Mouse (Mus musculus) midbrain, embryonic 15.5 days (tissue): Measurements from ENCODE around the gene Lgi1. TPM values are rescaled to one million over a fixed set of nuclear protein-coding genes. Genes with fewer than 3 reads are reported as not detected.
A peak's percentile ranks its signal among the peaks of the same experiment; 100 is the strongest.

Experiments used
- ATAC-seq: fragments of 200-750 bp; cut with Nextera tagmentation; replicated peaks from 2 replicates; pipeline ENCODE4 v1.8.0; 2017; ENCODE audit warnings: moderate TSS enrichment
- H3K27ac ChIP-seq: fragments of 300-500 bp; sonication (generic); 2 replicates; pipeline ENCODE4 v1.5.1; 2015; ENCODE audit warnings: mild to moderate bottlenecking, inconsistent platforms
- H3K27me3 ChIP-seq: fragments of 300-500 bp; sonication (generic); replicated peaks from 2 replicates; pipeline ENCODE4 v1.6.1; 2015; ENCODE audit warnings: inconsistent platforms
- H3K36me3 ChIP-seq: fragments of 300-500 bp; sonication (generic); replicated peaks from 2 replicates; pipeline ENCODE4 v1.6.1; 2015; ENCODE audit warnings: inconsistent platforms
- H3K4me1 ChIP-seq: fragments of 300-500 bp; sonication (generic); 2 replicates; pipeline ENCODE4 v1.6.1; 2015; ENCODE audit warnings: inconsistent platforms
- H3K4me2 ChIP-seq: fragments of 300-500 bp; sonication (generic); 2 replicates; pipeline ENCODE4 v1.6.1; 2015; ENCODE audit warnings: inconsistent platforms, mild to moderate bottlenecking, moderate library complexity
- H3K4me3 ChIP-seq: fragments of 300-500 bp; sonication (generic); 2 replicates; pipeline ENCODE4 v1.5.1; 2015; ENCODE audit warnings: mild to moderate bottlenecking, inconsistent platforms
- H3K9ac ChIP-seq: fragments of 300-500 bp; sonication (generic); 2 replicates; pipeline ENCODE4 v1.6.1; 2015; ENCODE audit warnings: mild to moderate bottlenecking, inconsistent platforms
- H3K9me3 ChIP-seq: fragments of 300-500 bp; sonication (generic); 2 replicates; pipeline ENCODE4 v1.6.1; 2016; ENCODE audit warnings: inconsistent platforms
- WGBS: fragments of 180-500 bp; shearing (Covaris S2); methylation state at CpG from one replicate; pipeline ENCODE4 v1.1.7; 2015; ENCODE audit warnings: mixed read lengths; 5-methylcytosine and 5-hydroxymethylcytosine counted together
- polyA plus RNA-seq: library from polyadenylated mRNA; unstranded; fragments of >200 nt; fragmentation: Nextera tagmentation; extraction: Ambion mirVana; gene quantifications from 2 replicates; pipeline ENCODE4 v1.2.1, GENCODE M21; 2015

Gene Lgi1
- polyA plus RNA-seq: 14.7 and 20.7 TPM in 2 replicates

DNA sequence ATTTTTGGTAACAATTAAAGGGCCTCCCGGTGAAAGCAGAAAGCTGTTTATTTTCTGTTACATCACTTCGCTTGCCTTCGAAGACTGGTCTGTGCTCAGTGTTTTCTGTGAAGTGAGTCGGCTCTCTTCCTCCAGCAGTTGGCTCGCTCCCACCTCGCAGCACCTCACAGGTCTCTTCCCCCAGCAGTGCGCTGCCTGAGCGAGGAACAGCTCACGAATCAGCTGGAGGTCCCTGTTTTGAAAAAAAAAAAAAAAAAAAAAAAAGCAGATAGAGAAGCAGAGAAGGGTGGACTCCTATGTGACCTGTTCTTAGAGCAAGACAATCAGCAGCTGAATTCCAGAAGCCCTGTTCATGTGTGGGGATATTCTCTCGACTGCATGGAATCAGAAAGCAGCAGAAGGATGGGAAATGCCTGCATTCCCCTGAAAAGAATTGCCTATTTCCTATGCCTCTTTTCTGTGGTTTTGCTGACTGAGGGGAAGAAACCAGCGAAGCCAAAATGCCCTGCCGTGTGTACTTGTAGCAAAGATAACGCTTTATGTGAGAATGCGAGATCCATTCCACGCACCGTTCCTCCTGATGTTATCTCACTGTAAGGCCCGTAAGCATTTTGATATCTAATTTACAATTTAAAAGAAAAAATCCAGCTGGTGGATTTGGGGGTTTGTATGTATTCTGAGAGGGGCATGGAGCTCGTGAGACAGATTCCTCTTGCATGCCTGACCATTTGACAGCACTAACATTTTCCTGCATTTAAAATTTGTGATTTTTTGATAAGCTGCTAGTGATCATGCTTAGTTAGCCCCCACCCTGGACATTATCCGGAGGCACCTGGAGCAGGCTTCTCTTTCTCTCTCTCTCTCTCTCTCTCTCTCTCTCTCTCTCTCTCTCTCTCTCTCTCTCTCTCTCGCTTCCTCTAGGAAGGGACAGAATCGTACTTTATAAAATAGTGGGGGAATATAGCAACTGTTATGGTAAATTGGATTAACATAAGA is at the start of gene Lgi1:
Gene Lgi1, plus strand, starts transcription at position 32 of the 996 bp plus-strand sequence.
- H3K9me3 ChIP-seq: no peaks in the 10 kb centered on the region

DNA sequence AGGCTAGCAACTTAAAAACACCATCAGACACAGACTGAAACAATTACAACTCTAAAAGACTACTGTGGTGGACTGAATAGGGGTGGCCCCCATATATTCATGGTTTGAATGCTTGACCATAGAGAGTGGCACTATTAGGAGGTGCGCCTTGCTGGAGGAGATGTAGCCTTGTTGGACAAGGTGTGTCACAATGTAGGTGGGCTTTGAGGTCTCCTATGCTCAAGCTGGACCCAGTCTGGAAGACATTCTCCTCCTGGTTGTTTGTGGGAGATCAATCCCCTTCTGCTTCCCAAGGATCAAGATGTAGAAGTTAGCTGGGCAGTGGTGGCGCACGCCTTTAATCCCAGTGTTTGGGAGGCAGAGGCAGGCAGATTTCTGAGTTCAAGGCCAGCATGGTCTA is 46.6 kb upstream of the Lgi1 start:
- no peak overlapping the region for H3K4me2 ChIP-seq
- 100% methylated on average over 3 of the region's 3 CpGs for WGBS
- no peak for ATAC-seq

More for the DNA sequence above, at the start of gene Lgi1:
- Histone ChIP-seq H3K4me2 (peak within 1 kb of the TSS; percentile 56), H3K9ac (peak within 1 kb of the TSS; percentile 37), H3K27me3 (no peaks in the 10 kb centered on the region), H3K4me3 (peak within 1 kb of the TSS; percentile 32), H3K27ac (peak within 1 kb of the TSS; percentile 81), H3K36me3 (no peaks in the 10 kb centered on the region), H3K4me1 (peaks cover 8% of the 10 kb centered on the region)
- ATAC-seq: peak; percentile 88
- WGBS: 5% methylated on average over 21 of the region's 21 CpGs

DNA sequence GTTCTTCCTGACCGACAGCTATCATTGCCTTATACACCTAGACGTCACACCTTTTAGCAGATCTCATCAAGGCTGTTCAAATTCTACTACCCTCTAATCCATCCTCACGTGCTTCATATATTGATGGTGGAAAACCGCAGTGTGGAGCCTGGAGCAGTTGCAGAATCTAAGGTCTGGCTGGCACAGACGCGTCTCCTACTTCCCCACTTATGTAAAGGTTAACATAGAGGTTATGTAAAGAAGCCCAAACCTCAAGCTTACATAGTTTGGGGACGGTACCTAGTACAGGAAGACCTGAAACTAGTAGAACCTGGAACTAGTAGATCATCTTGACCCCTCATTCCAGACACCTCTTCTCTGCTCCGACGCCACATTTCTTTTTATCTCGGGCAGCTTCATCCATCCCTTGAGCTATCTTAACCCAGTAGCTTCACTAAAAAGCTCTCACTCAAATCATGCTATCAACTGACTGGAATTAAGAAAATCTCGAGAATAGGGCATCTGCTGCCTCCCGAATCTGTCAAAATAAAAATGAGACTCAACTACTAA is 40.9 kb upstream of the Lgi1 start:
- Histone ChIP-seq H3K9me3 (no peaks in the 10 kb centered on the region), H3K4me2 (peak overlapping the region; percentile 68), H3K4me3 (peak overlapping the region; percentile 60), H3K4me1 (peaks cover 16% of the 10 kb centered on the region), H3K36me3 (no peaks in the 10 kb centered on the region), H3K27me3 (no peaks in the 10 kb centered on the region), H3K27ac (peak overlapping the region; percentile 96), H3K9ac (peak overlapping the region; percentile 65)
- WGBS: 12% methylated on average over 12 of the region's 12 CpGs
- peak; percentile 43 for ATAC-seq

More for the DNA sequence above, 46.6 kb upstream of the Lgi1 start:
- H3K9me3 ChIP-seq: no peaks in the 10 kb centered on the region
- H3K36me3 ChIP-seq: peaks cover 3% of the 10 kb centered on the region; the same call in 1 of the 2 replicates
- no peak overlapping the region for H3K4me3 ChIP-seq
- no peaks in the 10 kb centered on the region for H3K27me3 ChIP-seq
- H3K9ac ChIP-seq: no peak overlapping the region
- no peak overlapping the region for H3K27ac ChIP-seq
- peaks cover 5% of the 10 kb centered on the region for H3K4me1 ChIP-seq

DNA sequence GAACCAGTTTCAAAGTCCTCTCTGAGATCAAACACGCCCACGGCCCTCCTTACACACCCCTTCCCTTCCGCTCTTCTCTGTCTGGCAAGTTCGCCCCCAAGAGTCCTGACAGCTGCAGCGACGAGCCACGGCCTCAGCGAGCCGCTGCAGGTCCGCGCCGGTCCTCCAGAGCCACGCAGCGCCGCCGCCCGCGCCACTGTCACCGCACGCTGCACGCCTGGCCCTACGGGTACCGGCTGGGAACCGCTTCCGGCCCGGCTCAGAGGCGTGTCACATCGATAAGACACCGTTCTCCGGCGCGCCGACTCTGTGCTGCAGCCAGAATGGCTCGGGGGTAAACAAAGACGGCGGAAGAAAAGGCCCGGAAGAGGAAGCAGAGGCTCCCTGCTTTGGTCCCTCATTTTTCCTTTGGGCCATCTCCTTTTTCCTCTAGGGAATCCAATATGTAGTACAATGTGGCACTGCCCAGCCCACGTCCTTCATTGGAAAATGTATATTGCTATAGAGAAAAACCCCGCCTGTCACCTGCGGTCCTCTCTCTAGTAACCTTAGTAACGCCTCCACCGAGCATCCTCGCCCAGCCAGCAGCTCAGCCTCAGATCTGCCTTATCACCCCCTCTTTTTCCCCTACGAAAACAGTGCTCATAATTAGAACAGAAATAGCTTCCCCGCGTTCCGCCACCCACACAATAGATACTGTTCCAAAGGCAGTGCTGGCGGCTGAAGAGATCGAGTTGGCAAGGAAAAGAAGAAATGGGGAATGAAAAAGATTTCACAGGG is 40.2 kb upstream of the Lgi1 start, which contains the start of gene Fra10ac1:
Gene Fra10ac1, minus strand, starts transcription at position 252 of the 780 bp plus-strand sequence.
- no peaks in the 10 kb centered on the region for H3K27me3 ChIP-seq
- H3K4me2 ChIP-seq: peak within 1 kb of the TSS; percentile 68
- peak within 1 kb of the TSS; percentile 60 for H3K4me3 ChIP-seq
- peak within 1 kb of the TSS; percentile 96 for H3K27ac ChIP-seq
- H3K36me3 ChIP-seq: no peaks in the 10 kb centered on the region
- H3K9me3 ChIP-seq: no peaks in the 10 kb centered on the region
- ATAC-seq: peak; percentile 99
- WGBS: under 1% methylated on average over 49 of the region's 49 CpGs
- H3K9ac ChIP-seq: peak within 1 kb of the TSS; percentile 65
- H3K4me1 ChIP-seq: peaks cover 16% of the 10 kb centered on the region

DNA sequence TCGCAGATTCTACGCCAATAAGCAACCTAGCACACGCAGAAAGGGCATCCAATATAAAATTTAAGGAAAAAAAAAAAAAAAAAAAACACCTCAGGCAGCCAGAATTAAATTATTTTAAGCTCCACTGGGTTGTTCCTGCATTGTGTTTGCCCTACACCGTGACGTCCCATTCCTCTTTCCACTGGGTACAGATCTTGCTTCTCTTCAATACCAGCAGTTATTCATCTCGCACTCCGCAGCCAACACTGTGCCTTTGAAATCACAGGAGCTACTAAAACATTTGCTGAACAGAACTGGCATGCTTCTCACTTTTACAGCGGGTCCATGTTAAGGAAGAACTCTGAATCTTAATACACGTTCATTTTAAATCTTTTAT is 39.7 kb upstream of the Lgi1 start:
- Histone ChIP-seq H3K36me3 (no peaks in the 10 kb centered on the region), H3K4me3 (peak overlapping the region; percentile 60), H3K9me3 (no peaks in the 10 kb centered on the region), H3K27ac (peak overlapping the region; percentile 96), H3K9ac (peak overlapping the region; percentile 65), H3K27me3 (no peaks in the 10 kb centered on the region), H3K4me2 (peak overlapping the region; percentile 68), H3K4me1 (peaks cover 16% of the 10 kb centered on the region)
- ATAC-seq: peak; percentile 65
- WGBS: 4% methylated on average over 9 of the region's 9 CpGs

DNA sequence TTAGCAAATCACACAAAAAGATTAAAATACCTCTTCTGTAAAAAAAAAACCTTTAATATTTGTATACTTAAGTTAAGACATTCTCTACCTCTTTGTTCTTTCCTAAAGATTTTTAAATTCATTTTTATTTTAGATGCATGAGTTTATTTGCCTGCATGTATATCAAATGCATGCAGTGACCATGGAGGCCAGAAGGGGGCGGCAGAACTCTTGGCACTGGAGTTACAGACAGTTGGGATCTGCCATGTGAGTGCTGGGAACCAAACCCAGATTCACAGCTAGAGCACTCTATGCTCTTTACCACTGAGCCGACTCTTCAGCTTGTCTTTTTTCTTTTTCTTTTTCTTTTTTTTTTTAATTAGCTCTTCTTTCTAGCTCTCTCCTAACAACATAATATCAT is 35.6 kb upstream of the Lgi1 start:
- no peak for ATAC-seq
- H3K4me1 ChIP-seq: 0 out of 2 replicates have a peak, but pooled peaks cover 4% of the 10 kb centered on the region
- H3K27me3 ChIP-seq: no peaks in the 10 kb centered on the region
- no peak overlapping the region for H3K4me2 ChIP-seq
- no peaks in the 10 kb centered on the region for H3K9me3 ChIP-seq
- H3K4me3 ChIP-seq: no peak overlapping the region
- 60% methylated on average over 2 of the region's 2 CpGs for WGBS
- H3K27ac ChIP-seq: no peak overlapping the region
- no peak overlapping the region for H3K9ac ChIP-seq
- no peaks in the 10 kb centered on the region for H3K36me3 ChIP-seq

DNA sequence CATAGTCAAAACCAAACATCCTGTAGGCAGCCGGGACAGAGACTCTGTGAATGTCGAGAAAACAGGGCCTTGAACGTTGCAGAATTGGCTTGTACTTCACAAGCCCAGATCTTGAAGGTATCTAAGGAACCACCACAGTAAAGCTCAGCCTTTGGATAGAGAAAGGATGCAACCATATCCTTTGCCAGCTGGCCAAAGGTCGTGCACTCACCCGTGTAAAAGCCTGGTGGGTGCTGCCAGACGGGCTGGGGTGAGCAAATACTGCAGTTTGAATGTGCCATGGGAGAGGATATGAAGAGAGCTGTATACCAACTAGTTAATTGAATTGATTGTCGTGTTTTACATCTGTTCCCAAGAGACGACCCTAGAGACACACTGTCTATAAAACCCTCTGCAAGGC is 32.2 kb upstream of the Lgi1 start:
- H3K27ac ChIP-seq: no peak overlapping the region
- no peaks in the 10 kb centered on the region for H3K27me3 ChIP-seq
- H3K9ac ChIP-seq: no peak overlapping the region
- WGBS: 29% methylated on average over 8 of the region's 8 CpGs
- H3K9me3 ChIP-seq: no peaks in the 10 kb centered on the region
- no peak overlapping the region for H3K4me2 ChIP-seq
- no peaks in the 10 kb centered on the region for H3K36me3 ChIP-seq
- H3K4me1 ChIP-seq: no peaks in the 10 kb centered on the region
- no peak overlapping the region for H3K4me3 ChIP-seq
- no peak for ATAC-seq

DNA sequence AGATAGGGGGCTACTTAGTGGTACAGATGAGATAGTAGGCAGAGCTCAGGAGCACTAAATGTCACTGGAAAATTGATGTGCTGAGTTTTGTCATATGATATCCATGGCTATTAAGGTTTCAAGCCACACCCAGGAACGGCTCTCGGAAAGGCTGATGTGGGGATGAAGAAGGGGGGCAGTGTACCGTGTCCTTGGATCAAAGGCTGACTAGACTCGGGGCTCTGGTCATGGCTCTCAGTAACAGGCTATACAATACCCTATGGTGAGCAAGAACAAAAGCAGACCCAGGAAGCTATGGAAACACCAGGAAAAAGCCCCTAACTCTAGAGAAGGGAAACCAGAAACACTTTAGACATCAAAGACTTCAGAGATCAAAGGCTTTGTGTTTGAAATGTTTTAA is 31.8 kb upstream of the Lgi1 start:
- Histone ChIP-seq H3K27ac (no peak overlapping the region), H3K9me3 (no peaks in the 10 kb centered on the region), H3K27me3 (no peaks in the 10 kb centered on the region), H3K4me1 (no peaks in the 10 kb centered on the region), H3K36me3 (no peaks in the 10 kb centered on the region), H3K4me3 (no peak overlapping the region), H3K9ac (no peak overlapping the region), H3K4me2 (no peak overlapping the region)
- no peak for ATAC-seq
- WGBS: 3% methylated on average over 4 of the region's 4 CpGs

DNA sequence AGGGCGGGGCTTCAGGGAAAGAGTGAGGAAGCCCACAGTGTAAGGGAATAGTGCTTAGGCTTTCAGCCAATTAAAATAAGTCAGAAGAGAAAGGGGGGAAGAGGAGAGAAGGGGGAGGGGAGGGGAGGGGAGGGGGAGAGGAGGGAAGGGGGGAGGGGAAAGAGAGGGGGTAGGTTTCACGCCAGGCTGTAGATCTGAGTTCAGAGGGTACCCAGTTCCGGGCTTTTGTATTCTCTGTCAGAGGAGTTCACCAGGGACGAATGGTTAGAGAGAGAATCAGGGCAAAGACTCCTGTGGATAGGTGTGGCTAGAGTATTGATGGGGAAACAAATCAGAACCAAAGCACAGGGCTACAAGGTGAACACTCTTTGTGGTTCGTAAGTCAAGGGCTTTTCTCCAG is 27.8 kb upstream of the Lgi1 start:
- H3K27ac ChIP-seq: no peak overlapping the region
- H3K4me2 ChIP-seq: no peak overlapping the region
- no peaks in the 10 kb centered on the region for H3K27me3 ChIP-seq
- no peaks in the 10 kb centered on the region for H3K9me3 ChIP-seq
- no peaks in the 10 kb centered on the region for H3K36me3 ChIP-seq
- no peak overlapping the region for H3K9ac ChIP-seq
- peaks cover 6% of the 10 kb centered on the region; the same call in 1 of the 2 replicates for H3K4me1 ChIP-seq
- ATAC-seq: no peak
- no peak overlapping the region for H3K4me3 ChIP-seq
- 66% methylated on average over 5 of the region's 5 CpGs for WGBS

DNA sequence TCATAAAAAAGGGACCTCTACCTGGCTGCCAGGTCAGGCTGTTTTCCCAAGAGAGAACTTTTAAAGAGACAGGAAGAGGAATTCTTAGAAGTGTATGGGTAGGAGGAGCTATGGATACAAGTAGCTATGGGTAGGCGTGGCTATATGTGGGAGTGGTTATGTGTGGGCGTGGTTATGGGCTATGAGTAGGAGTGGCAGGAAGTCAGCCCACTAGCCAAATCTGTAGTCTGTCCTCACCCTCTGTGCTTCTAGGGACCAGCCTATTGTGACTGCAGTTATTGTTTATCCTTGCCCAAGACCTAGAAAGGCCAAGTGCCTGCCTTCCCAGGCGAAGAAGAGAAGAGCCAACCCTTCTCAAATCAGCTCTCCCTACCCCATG is 26.5 kb upstream of the Lgi1 start:
- Histone ChIP-seq H3K36me3 (no peaks in the 10 kb centered on the region), H3K27me3 (no peaks in the 10 kb centered on the region), H3K4me3 (no peak overlapping the region), H3K27ac (peak overlapping the region; percentile 48), H3K4me2 (no peak overlapping the region), H3K9ac (no peak overlapping the region), H3K4me1 (peaks cover 6% of the 10 kb centered on the region; the same call in 1 of the 2 replicates), H3K9me3 (no peaks in the 10 kb centered on the region)
- 58% methylated on average over 3 of the region's 3 CpGs for WGBS
- peak; percentile 72 for ATAC-seq

DNA sequence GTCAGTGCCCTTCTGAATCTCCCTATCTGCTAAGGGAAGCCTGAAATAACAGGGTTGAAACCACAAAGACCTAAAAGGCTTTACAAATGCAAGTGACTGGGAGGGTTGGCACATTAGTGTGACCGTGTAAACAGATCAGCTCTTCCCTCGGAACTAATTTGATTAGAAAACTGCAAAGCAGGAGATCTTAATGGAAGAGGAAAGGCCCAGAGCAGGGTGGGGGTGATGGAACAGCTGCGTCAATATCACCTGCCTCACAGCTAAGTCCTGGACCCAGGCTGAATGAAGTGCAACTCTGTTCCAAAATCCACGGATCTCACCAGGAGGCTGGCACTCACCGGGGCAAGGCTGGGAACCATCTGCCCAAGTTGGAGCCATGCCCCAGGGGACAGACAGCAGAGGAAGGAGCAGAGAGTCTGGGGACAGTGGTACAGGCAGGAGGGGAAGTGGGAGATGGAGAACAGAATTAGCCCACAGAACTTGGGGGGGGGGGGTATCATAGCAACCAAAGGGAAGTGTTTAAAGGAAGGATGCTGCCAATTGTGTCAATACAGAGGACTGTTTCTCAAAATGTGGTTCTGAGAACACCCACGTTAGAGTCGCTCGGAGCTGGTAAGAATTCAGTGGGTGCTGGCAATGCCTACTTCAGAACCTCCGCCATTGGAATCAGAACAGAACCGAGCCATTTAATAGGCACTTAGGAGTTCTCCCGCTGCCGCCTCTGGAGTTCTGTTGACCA is 26.0 kb upstream of the Lgi1 start:
- Histone ChIP-seq H3K27me3 (no peaks in the 10 kb centered on the region), H3K27ac (peak overlapping the region; percentile 48), H3K9me3 (no peaks in the 10 kb centered on the region), H3K4me3 (no peak overlapping the region), H3K4me2 (no peak overlapping the region), H3K36me3 (no peaks in the 10 kb centered on the region), H3K9ac (no peak overlapping the region), H3K4me1 (peaks cover 6% of the 10 kb centered on the region; the same call in 1 of the 2 replicates)
- WGBS: 48% methylated on average over 12 of the region's 12 CpGs
- peak; percentile 85 for ATAC-seq
